Mouse (Mus musculus) NIH3T3 (cell line): ENCODE data around the gene Hcfc1.

ENCODE experiments used
- DNase-seq: peaks from one replicate; pipeline ENCODE4 v3.0.0-alpha.2; 2012; ENCODE audit warnings: low read depth

Hcfc1 gene

DNA sequence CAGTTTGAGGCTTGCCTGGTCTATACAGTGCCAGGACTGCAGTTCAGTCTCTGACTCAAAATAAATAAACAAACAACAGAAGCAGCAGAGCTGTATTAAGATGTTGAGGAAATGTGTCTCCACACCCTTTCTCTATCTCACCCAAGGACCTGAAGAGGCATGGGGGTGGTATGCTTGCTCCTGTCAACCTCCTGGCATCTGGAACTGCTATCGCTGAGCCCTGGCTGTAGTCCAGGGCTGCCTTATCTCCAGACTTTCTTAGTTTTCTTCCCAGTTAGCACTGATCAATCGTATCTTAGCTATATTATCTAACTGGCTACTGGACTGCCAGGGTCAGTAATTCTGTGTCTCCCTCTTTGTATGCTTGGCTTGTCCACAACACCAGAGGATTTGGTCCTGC, 24.3 kb downstream of the Hcfc1 start:
- no peak for DNase-seq

GRCm38 (mm10) chrX:73931871-73932270, 34.3 kb downstream of the Hcfc1 start:
- DNase-seq, result peak; percentile 41

- peak; percentile 76 for DNase-seq
Observed at GRCm38 (mm10) chrX:73930402-73931062, 35.6 kb downstream of the Hcfc1 start, which contains the start of gene Renbp. Gene Renbp, minus strand, starts transcription at chrX:73930850.

GRCm38 (mm10) chrX:73922550-73922882, 43.6 kb downstream of the Hcfc1 start:
- DNase-seq, result no peak

DNA sequence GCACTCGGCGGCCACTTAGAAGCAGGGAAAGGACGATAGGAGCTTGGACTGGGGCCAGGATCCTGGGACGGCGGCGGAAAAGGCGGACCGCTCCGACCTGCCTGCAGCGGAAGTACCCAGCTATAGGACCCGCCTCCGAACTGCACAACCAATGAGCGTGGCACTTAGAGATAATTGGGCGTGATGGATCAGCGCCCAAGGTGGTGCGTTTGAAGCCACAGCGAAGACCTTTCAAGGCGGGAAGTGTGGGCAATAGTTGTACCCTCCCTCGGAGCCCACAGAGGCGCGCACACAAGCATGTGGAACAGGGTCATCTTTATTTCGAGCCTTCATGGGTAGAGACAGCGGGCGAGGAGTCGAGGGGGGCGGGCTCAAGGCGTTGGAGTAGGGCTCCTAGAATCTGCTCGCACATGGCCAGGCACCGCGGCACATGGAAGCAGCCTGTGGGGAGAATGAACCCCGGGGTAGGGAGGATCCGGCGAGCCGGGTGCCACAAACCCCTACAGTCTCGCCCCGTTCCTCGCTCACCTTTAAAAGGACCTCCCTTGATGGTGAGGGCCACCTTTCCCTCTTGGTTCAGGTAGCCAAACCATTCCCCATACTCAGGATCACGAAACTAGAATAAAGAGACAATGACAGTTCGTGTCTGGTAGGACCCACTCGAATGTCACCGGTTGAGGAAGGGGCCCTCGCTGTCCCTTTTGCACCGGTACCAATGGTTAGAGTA, 44.2 kb downstream of the Hcfc1 start, which contains the start of the genes Arhgap4 and Naa10:
Gene Arhgap4 (minus strand): TSS at position 48 of the 727 bp plus-strand sequence.
Gene Naa10 (minus strand): TSS at position 122 of the 727 bp plus-strand sequence.
- DNase-seq, result peak; percentile 89

- no peak for DNase-seq
Observed at GRCm38 (mm10) chrX:73921285-73921822, 44.8 kb downstream of the Hcfc1 start.

- no peak for DNase-seq
Observed at GRCm38 (mm10) chrX:73918631-73919030, 47.5 kb downstream of the Hcfc1 start.

DNA sequence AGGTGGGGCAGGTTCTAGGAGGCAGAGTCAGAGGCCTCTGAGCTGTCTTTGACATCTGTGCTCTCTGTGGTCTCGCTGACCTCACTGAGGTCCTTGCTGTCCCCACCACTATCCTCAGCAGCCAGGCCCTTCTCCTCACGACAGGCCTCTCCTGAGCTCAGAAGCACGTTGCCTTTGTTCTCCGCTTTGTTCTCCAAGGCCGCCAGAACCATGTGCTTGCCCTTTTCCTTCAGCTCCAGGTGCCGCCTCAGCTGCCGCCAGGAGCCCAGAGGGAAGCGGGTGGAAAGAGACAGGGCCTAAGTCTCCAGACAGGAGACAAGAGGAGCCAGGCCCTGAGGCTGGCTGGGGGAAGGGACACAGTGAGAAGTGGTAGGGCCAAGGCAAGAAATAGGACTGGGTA, 49.2 kb downstream of the Hcfc1 start:
- no peak for DNase-seq

DNA sequence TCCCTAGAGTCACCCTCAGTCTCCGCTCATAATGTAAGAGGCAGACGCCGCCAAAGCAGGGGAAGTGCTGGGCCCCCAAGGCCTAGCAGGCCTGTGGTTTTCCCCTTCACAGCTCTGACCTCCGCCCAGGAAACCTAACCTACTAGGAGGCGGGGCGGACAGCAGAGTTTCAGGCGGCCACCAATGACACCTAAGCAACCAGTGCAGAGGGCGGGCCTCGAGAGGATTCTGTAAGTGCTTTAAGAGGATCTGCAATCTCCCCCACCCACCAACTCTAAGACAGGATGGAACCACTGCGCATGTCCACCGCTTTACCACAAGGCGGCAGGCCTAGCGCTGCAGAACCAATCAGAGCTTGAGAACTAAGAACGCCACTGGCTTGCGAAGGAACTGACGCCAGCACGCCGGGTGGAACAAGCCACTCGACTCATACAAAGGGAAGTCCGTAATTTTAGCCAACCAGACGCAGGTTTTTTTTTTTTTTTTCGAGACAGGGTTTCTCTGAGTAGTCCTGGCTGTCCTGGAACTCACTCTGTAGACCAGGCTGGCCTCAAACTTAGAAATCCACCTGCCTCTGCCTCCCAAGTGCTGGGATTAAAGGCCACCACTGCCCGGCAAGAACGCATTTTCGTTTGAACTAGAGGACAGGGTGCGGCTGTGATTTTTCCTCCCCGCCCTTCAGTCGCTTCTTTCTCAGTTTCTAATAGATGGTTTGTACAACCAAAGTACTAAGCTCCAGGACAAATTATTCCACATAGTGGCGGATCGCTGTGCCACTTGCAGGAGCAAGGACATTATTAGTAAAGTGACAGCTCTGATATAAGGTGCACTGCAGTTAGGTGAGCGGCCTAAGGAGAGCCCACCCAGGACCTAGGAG, 51.1 kb downstream of the Hcfc1 start:
- peak; percentile 95 for DNase-seq

GRCm38 (mm10) chrX:73911588-73911987, 54.6 kb downstream of the Hcfc1 start:
- DNase-seq, result no peak

DNA sequence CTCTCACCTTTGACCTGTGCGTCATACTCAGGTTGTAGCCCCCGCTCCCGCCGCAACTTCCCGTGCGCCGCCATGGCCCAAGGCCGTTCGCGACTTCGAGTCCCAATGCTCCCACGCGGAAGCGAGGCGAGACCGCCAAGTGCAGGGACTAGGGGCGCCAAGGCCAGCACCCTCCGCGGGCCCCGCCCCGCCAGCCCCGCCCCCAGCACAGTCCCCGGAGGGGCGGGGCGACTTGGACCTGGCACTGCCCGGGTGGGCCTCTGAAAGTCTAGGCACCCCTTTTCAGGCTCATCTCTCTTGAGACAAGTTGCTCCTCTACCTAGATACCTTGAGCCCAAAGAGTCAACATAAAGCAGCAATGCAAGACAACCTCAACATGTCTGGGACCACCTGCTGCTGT, 55.0 kb downstream of the Hcfc1 start:
- no peak for DNase-seq

DNA sequence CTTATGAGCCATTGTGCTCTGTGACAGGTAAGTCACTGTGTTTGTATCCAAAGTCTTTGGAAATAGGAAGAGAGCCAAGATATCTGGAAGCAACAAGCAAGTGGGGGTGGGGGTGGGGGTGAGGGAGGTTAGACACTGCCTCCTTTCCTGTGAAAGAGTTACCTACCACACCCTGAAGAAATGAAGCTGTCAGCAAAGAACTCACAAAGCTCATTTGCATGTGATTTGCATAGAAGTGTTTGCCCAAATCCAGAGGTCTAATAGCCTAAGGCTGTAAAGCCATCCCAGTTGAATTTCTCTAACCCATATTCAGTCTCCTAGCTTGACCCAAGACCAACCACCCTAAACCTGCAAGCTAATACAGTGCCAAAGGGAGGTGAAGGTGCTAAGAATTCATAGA, 55.7 kb downstream of the Hcfc1 start:
- DNase-seq, result no peak

DNA sequence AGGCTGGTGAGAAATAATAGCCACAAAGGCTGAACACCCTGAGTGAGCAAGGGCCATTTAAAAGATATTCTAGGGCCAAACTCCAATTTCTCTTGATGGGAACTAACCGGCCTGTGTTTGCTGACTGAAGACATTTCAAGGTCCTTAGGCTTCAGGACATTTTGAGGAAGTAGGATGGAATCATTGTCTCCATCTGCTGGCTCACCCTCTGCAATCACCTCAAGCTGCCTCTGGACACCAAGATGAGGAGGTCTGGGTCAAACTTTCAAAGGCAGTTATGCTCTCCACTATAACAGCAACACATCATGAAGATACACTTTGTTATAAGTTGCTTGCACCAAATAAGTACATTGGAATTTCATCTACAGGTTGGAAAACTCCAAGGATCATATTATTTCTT, 56.1 kb downstream of the Hcfc1 start:
- DNase-seq, result no peak

DNA sequence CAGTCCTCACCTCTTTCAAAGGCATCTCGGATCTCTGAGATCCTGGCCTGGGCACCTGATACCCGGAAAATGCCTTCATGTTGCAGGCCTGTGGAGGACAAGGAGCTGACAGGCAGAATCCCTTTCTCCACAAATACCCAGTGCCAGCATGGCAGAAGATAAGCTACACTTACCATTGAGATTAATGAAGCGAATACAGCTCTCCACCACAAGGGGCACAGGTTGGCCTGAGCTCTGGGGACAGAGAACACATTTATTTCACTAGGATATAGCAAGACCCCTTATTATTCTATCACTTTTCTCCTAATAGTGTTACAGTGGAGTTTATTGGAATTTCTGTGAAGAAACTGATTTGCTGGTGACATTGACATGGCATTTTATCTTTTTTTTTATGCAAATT, 68.2 kb downstream of the Hcfc1 start:
- no peak for DNase-seq

GRCm38 (mm10) chrX:73895719-73896118, 70.4 kb downstream of the Hcfc1 start, which contains the start of gene L1cam:
Gene L1cam, minus strand, starts transcription at chrX:73896105.
- peak; percentile 67 for DNase-seq

DNA sequence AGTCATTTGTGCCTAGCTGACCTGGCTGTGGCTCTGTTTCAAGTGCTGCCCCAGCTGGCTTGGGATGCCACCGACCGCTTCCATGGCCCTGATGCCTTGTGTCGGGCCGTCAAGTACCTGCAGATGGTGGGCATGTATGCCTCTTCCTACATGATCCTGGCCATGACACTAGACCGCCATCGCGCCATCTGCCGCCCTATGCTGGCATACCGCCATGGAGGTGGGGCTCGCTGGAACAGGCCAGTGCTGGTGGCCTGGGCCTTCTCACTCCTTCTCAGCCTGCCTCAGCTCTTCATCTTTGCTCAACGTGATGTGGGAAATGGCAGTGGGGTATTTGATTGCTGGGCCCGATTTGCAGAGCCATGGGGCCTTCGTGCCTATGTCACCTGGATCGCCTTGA, 73.3 kb downstream of the Hcfc1 start:
- no peak for DNase-seq
